26 mouse cellular contexts compared by ENCODE assay signal in genomic region chr10:52304574-52304973, GRCm38 (mm10). TPM values are rescaled to one million over a fixed set of nuclear protein-coding genes. Genes with fewer than 3 reads are reported as not detected.
DNase-seq lines count a peak whose midpoint lies in the region; ATAC-seq and TF ChIP-seq lines count a peak whose summit lies in the region.
"Had no signal": no experiment of that assay in that cellular context is flagged by ENCODE, and none has a peak within 500 bp of the region (broad histone marks: within the 10 kb centered on the region; RNA-seq: fewer than 3 reads in every experiment).

No protein-coding gene starts in this region.

- H3K4me2 ChIP-seq in hindbrain, embryonic 15.5 days: no peak overlapping the region
- H3K4me2 ChIP-seq in forebrain, postnatal 0 days (ENCODE audit: low read depth): no peak overlapping the region
- H3K4me2 ChIP-seq: heart, embryonic 12.5 days; hindbrain, embryonic 14.5 days; liver, embryonic 11.5 days had no signal

- H3K4me1 ChIP-seq in hindbrain, embryonic 15.5 days (replicated peaks): no peaks in the 10 kb centered on the region
- no peaks in the 10 kb centered on the region for H3K4me1 ChIP-seq in hindbrain, embryonic 10.5 days (replicated peaks)
- H3K4me1 ChIP-seq in forebrain, postnatal 0 days (ENCODE audit: insufficient read depth): no peaks in the 10 kb centered on the region
- H3K4me1 ChIP-seq: forebrain, embryonic 10.5 days; megakaryocyte, embryonic 14.5 days had no signal

- no peak overlapping the region for H3K27ac ChIP-seq in hindbrain, embryonic 15.5 days (replicated peaks)
- H3K27ac ChIP-seq in hindbrain, embryonic 10.5 days: no peak overlapping the region
- H3K27ac ChIP-seq in forebrain, postnatal 0 days (ENCODE audit: low read depth, low read length): no peak overlapping the region
- H3K27ac ChIP-seq: forebrain, embryonic 10.5 days; gastrocnemius, adult 2 months; hindbrain, embryonic 14.5 days; layer of hippocampus, adult 2 months had no signal

- H3K9ac ChIP-seq in hindbrain, embryonic 15.5 days: no peak overlapping the region
- H3K9ac ChIP-seq in forebrain, postnatal 0 days: no peak overlapping the region
- H3K9ac ChIP-seq: heart, embryonic 12.5 days; hindbrain, embryonic 14.5 days had no signal

- ATAC-seq in hindbrain, embryonic 15.5 days (ENCODE audit: low FRiP score, low read depth): 0 out of 2 replicates have a peak, but pooled peaks have one; percentile 30
- ATAC-seq in forebrain, postnatal 0 days: no peak
- ATAC-seq: intestine, embryonic 16.5 days; midbrain, embryonic 16.5 days had no signal

- no peak for TF ChIP-seq CTCF in forebrain, postnatal 0 days (IDR thresholded peaks at IDR 0.05; ENCODE audit: low read depth)

- H3K36me3 ChIP-seq in hindbrain, embryonic 15.5 days: no peaks in the 10 kb centered on the region
- peaks cover 17% of the 10 kb centered on the region for H3K36me3 ChIP-seq in hindbrain, embryonic 10.5 days
- peaks cover 4% of the 10 kb centered on the region; the same call in 1 of the 2 replicates for H3K36me3 ChIP-seq in forebrain, postnatal 0 days (ENCODE audit: insufficient read depth)
- H3K36me3 ChIP-seq: heart, embryonic 12.5 days had no signal

- 52% methylated on average over 7 of the region's 7 CpGs for WGBS in hindbrain, embryonic 15.5 days
- WGBS in hindbrain, embryonic 10.5 days: 86% methylated on average over 7 of the region's 7 CpGs
- 47% methylated on average over 7 of the region's 7 CpGs for whole genome bisulfite sequencing in forebrain, postnatal 0 days

- DNase-seq in hindbrain, embryonic 10.5 days (ENCODE audit: low spot score): no peak
- peak; percentile 10 for DNase-seq in left cerebral cortex, postnatal 4 days
- no peak for DNase-seq in left cerebral cortex, adult 9 months (ENCODE audit: low spot score in 2 of 2)
- DNase-seq in adrenal gland, adult 8-10 months: peak; percentile 52
- peak; percentile 68 for DNase-seq in fat pad, adult 2 months (ENCODE audit: extremely low read depth, low read depth, low spot score)
- no peak for DNase-seq in yolk sac, embryonic 10.5 days (ENCODE audit: low spot score)
- DNase-seq in forebrain, postnatal 0 days: no peak
- DNase-seq: gastrocnemius, adult 2 months; heart, postnatal 14 days; lung, adult 18-20 months; spleen, adult 18-20 months; thymus, postnatal 25 days had no signal

- H3K4me3 ChIP-seq in hindbrain, embryonic 15.5 days: no peak overlapping the region
- H3K4me3 ChIP-seq in hindbrain, embryonic 10.5 days: no peak overlapping the region
- no peak overlapping the region for H3K4me3 ChIP-seq in forebrain, postnatal 0 days (ENCODE audit: low read depth, low read length)
- H3K4me3 ChIP-seq: forebrain, embryonic 10.5 days; gastrocnemius, adult 2 months; heart, embryonic 12.5 days; layer of hippocampus, adult 2 months; megakaryocyte, embryonic 14.5 days had no signal

- intact Hi-C loops in left cerebral cortex, postnatal 4 days (cut with DNase I): no loop called here

- H3K27me3 ChIP-seq in hindbrain, embryonic 15.5 days: no peaks in the 10 kb centered on the region
- H3K27me3 ChIP-seq in hindbrain, embryonic 10.5 days (ENCODE audit: insufficient read depth, poor library complexity, severe bottlenecking): no peaks in the 10 kb centered on the region
- no peaks in the 10 kb centered on the region for H3K27me3 ChIP-seq in forebrain, postnatal 0 days (ENCODE audit: insufficient read depth, low read length)
- H3K27me3 ChIP-seq: heart, embryonic 12.5 days; megakaryocyte, embryonic 14.5 days had no signal

- no peaks in the 10 kb centered on the region for H3K9me3 ChIP-seq in hindbrain, embryonic 15.5 days
- H3K9me3 ChIP-seq in hindbrain, embryonic 10.5 days: no peaks in the 10 kb centered on the region
- no peaks in the 10 kb centered on the region for H3K9me3 ChIP-seq in forebrain, postnatal 0 days (ENCODE audit: low read length)
- H3K9me3 ChIP-seq: forebrain, embryonic 10.5 days; heart, embryonic 12.5 days; megakaryocyte, embryonic 14.5 days had no signal

RNA-seq across cellular contexts. Expression of gene Gm26741, which starts 54.0 kb away (rescaled TPM):
- not detected in 2 replicates for polyA plus RNA-seq in hindbrain, embryonic 15.5 days (2015; fragmentation: Nextera tagmentation; extraction: Ambion mirVana)
- not detected in 2 replicates for polyA plus RNA-seq in hindbrain, embryonic 10.5 days (2016; fragmentation: Nextera tagmentation; extraction: Ambion mirVana)
- total RNA-seq in left cerebral cortex, postnatal 4 days (2021): not detected
- not detected for total RNA-seq in adrenal gland, adult 8-10 months (2022)
- not detected in 2 replicates for total RNA-seq in forebrain, postnatal 0 days (2014; rRNA removed)
- not detected in 2 replicates for polyA plus RNA-seq in forebrain, postnatal 0 days (2015; fragmentation: Nextera tagmentation; extraction: Ambion mirVana)
- total RNA-seq: gastrocnemius, adult 2 months; heart, postnatal 14 days; layer of hippocampus, adult 2 months; left cerebral cortex, adult 18-20 months had no signal
- polyA plus RNA-seq: C2C12; embryonic facial prominence, embryonic 14.5 days; forebrain, embryonic 10.5 days; gonadal fat pad, adult 2 months; heart, embryonic 12.5 days; hindbrain, embryonic 14.5 days; intestine, embryonic 16.5 days; limb, embryonic 11.5 days; liver, embryonic 11.5 days; midbrain, embryonic 16.5 days had no signal

Comparison
In these comparisons a context has a peak if more than half of its experiments do, and no peak if none do; other contexts are left out.
1. DNase-seq: peak in left cerebral cortex, postnatal 4 days (single experiment), adrenal gland, adult 8-10 months (single experiment) and fat pad, adult 2 months (single experiment); none in hindbrain, embryonic 10.5 days (single experiment), left cerebral cortex, adult 9 months (0 of 2), yolk sac, embryonic 10.5 days (single experiment) and forebrain, postnatal 0 days (single experiment).